Mouse (Mus musculus) central nervous system, embryonic 14 days (tissue): ENCODE measurements around the gene Arap1. TPM values are rescaled to one million over a fixed set of nuclear protein-coding genes. Genes with fewer than 3 reads are reported as not detected.

Experiments
- polyA plus RNA-seq: library from polyadenylated mRNA; depleted of rRNA; stranded (reverse); fragments of >200 nt; gene quantifications from 2 replicates; pipeline ENCODE4 v1.2.3, GENCODE M21; 2012; rRNA removed

Gene Arap1
- 15.3 and 34.1 TPM in 2 replicates for polyA plus RNA-seq

DNA sequence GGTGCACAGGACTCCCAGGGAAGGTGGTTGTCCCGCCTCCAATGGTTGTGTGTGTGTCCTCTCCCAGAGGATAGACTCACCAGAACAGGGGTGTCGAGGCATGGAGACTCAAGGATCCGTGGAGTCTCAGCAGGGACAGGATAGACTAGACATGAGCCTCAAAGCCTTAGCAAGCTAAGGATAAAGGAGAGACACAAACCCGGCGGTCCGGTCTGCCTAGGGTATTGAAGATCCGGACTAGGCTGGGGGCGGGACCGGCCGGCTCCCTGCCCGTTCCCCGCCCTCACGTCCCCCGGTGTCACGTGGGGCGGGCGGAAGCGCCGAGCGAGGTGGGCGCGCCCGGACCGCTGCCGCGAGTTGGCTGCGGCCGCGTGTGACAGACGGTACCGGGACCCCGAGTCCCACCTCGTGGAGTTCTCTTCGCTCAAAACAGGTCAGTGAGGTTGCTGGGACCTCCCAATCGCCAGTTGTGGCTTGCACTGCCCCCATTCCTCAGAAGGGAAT lies at the start of gene Arap1:
Arap1 (plus strand) TSS at position 301 of the 504 bp plus-strand sequence.

DNA sequence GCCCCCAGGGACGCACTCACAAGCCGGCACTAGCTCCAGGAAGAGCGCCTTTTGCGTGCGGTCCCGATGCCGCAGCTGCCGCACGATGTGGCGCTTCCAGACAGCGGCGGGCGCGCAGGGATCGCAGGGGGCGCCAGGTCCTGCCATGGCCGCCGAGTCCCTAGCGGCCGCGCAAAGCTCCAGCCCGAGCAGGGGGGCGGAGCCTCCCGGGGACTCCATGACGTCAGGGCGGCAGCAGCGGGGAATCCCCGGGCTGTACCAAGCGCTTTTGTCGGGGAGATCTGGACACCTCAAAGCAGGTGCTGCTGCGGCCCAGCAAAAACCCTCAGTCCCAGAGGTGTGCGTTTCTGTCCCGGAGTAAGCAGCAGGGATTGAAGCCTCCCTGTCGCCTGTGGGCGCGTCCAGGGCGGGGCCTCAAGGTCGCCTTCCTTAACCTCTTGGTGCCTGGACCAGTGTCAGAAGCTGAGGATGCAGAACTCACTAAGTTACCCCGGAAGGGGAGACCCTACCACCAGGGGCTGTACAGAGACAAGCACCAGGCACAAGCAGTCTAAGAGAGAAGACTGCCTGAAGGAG lies 45.9 kb upstream of the Arap1 start, which contains the start of gene Atg16l2:
Atg16l2 (minus strand) TSS at position 371 of the 576 bp plus-strand sequence.

DNA sequence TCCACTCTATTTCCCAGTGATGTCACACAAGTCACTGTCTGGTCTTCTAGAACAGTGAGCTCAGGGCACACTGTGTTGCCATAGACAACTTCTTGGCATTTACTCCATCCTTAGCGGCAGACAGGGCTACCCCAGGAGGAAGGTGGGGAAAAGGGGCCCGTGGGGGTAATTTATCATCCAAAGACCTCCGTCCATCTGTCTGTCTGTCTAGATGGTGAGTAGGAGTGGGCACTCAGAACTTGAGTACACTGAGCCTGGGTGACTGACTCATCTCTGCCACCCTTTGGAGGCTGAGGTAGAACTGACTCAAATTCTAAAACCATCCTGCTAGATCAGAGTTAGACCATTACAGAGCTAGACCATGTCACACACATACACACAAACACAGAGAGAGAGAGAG lies 30.9 kb upstream of the Arap1 start, which contains the start of gene Stard10:
Stard10 (plus strand) TSS at position 73 of the 400 bp plus-strand sequence.

DNA sequence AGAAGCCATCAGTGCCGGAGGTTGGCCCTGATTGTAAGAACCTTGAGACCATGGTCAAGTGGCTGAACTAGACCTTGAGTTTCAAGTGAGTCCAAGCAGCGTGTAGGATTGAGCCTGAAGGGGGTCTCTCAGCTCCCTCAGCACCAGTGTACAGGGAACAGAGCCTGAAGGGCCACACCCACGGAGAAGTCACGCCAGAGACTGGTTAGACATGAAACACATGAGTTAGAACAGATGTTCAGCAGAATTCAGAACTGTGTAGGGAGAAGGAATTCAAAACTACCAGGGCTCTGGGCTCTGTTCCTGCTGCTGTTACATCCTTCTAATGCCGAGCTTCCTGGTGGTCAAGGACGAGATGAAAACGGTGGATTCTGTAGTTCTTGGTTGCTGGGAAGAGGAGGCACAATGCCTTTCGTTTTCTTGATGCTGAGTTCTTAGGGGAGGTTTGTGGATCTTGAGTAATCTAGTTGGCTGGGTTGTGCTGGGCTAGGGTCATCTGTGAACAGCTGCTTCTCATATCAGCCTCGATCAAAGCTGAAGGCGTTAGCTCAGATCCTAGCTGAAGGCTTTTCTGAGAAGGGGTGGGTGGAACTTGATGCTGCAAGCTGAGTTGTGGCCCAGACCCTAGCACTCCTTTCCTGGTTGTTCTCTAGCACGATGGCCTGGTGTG lies 62.5 kb downstream of the Arap1 start, which contains the start of gene Gm45837:
Gm45837 (plus strand) TSS at position 620 of the 670 bp plus-strand sequence.

DNA sequence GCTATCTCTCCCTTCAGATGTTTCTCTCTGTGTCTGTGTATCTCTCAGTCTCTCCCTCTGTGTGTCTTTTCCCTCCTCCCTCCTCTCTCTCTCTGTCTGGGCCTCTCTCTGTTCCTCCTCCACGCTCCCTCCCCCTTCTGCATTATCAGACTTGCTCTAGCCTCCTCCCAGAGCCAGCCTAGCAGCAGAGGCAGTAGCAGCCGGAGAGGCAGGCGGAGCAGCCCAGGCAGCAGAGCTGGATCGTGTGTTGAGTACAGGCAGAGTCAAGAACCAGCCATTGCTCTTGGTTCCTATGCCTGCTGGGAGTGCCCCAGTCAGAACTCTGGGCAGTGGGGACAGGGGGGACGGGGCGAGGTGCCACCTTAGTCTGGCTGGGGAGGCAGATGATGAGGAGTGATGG lies 73.7 kb downstream of the Arap1 start, which contains the start of gene Pde2a:
Pde2a (plus strand) TSS at position 163 of the 400 bp plus-strand sequence.

Other genes with a start within 250 kb of the Arap1 start
- gene Atg16l2, start 45.8 kb upstream of the Arap1 start, polyA plus RNA-seq, result 25.4 and 27.7 TPM in 2 replicates
- gene Stard10, start 31.0 kb upstream of the Arap1 start, polyA plus RNA-seq, result 12.4 and 16.9 TPM in 2 replicates
- 0.27 and 1.3 TPM in 2 replicates for gene Gm45837, start 62.8 kb downstream of the Arap1 start, polyA plus RNA-seq
- 21.6 and 21.9 TPM in 2 replicates for gene Pde2a, start 73.6 kb downstream of the Arap1 start, polyA plus RNA-seq
- not detected in 2 replicates for gene Art2b, start 237.5 kb downstream of the Arap1 start, polyA plus RNA-seq